22 mouse cellular contexts compared by ENCODE assay signal in the genomic region with DNA sequence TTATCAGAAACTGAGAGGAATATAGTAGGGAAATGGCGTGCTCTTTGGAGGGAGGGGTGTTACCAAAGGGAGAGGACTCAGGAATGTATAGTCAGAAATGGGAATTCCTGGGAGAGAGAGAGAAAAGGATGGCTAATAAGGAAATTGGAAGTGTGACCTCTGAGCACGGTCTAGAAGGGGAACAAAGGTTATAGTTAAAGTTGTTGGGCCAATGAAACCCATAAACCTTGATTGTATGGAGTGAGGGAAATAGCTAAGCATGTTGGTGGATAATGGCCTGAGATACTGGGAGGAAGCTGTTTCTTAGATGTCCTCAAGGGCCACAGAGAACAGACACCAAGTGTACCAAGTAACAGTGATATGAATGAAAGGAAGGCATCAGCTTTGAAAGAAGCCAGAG.
A peak's percentile ranks its signal among the peaks of the same experiment; 100 is the strongest.
DNase-seq lines count a peak whose midpoint lies in the region; ATAC-seq and TF ChIP-seq lines count a peak whose summit lies in the region.
"Had no signal": no experiment of that assay in that cellular context is flagged by ENCODE, and none has a peak within 500 bp of the region (broad histone marks: within the 10 kb centered on the region; RNA-seq: fewer than 3 reads in every experiment).

No protein-coding gene starts in this region.

- no peak overlapping the region for H3K4me3 ChIP-seq in lung, postnatal 0 days (ENCODE audit: low read depth, low read length)
- H3K4me3 ChIP-seq in intestine, embryonic 15.5 days (replicated peaks), result no peak overlapping the region
- no peak overlapping the region for H3K4me3 ChIP-seq in intestine, postnatal 0 days (ENCODE audit: low read depth, low read length)
- no peak overlapping the region for H3K4me3 ChIP-seq in stomach, postnatal 0 days (ENCODE audit: low read depth, low read length)
- H3K4me3 ChIP-seq: embryonic facial prominence, embryonic 13.5 days; embryonic facial prominence, embryonic 15.5 days; erythroblast, embryonic 14.5 days; forebrain, embryonic 10.5 days; forebrain, embryonic 12.5 days had no signal

- no peak for TF ChIP-seq EP300 in lung, postnatal 0 days (IDR thresholded peaks at IDR 0.05)
- no peak for TF ChIP-seq EP300 in stomach, postnatal 0 days (optimal IDR thresholded peaks at IDR 0.05)

- TF ChIP-seq CTCF in lung, postnatal 0 days (IDR thresholded peaks at IDR 0.05), result no peak
- TF ChIP-seq CTCF in intestine, postnatal 0 days (IDR thresholded peaks at IDR 0.05; ENCODE audit: low read depth), result no peak
- TF ChIP-seq CTCF in stomach, postnatal 0 days (IDR thresholded peaks at IDR 0.05; ENCODE audit: low read depth), result no peak

- no peak overlapping the region for H3K4me2 ChIP-seq in lung, postnatal 0 days (replicated peaks; ENCODE audit: low read depth, low read length)
- H3K4me2 ChIP-seq in intestine, embryonic 15.5 days (replicated peaks), result no peak overlapping the region
- no peak overlapping the region for H3K4me2 ChIP-seq in intestine, postnatal 0 days (replicated peaks; ENCODE audit: low read depth)
- H3K4me2 ChIP-seq in stomach, postnatal 0 days (replicated peaks; ENCODE audit: low read depth), result no peak overlapping the region
- H3K4me2 ChIP-seq: embryonic facial prominence, embryonic 13.5 days; embryonic facial prominence, embryonic 15.5 days; forebrain, embryonic 12.5 days had no signal

- no peaks in the 10 kb centered on the region for H3K27me3 ChIP-seq in lung, postnatal 0 days (replicated peaks; ENCODE audit: insufficient read depth, low read length)
- H3K27me3 ChIP-seq in intestine, embryonic 15.5 days (replicated peaks), result no peaks in the 10 kb centered on the region
- no peaks in the 10 kb centered on the region for H3K27me3 ChIP-seq in intestine, postnatal 0 days (replicated peaks; ENCODE audit: control insufficient read depth, insufficient read depth, low read length)
- H3K27me3 ChIP-seq in stomach, postnatal 0 days (ENCODE audit: control insufficient read depth, insufficient read depth, low read length), result no peaks in the 10 kb centered on the region
- H3K27me3 ChIP-seq: embryonic facial prominence, embryonic 13.5 days; embryonic facial prominence, embryonic 15.5 days; forebrain, embryonic 12.5 days had no signal

- H3K4me1 ChIP-seq in lung, postnatal 0 days (ENCODE audit: insufficient read depth, low read depth, low read length), result no peaks in the 10 kb centered on the region
- no peaks in the 10 kb centered on the region for H3K4me1 ChIP-seq in intestine, embryonic 15.5 days (replicated peaks)
- 0 out of 2 replicates have a peak, but pooled peaks cover 6% of the 10 kb centered on the region for H3K4me1 ChIP-seq in intestine, postnatal 0 days (replicated peaks; ENCODE audit: control insufficient read depth, insufficient read depth, low read length)
- H3K4me1 ChIP-seq in stomach, postnatal 0 days (replicated peaks; ENCODE audit: control insufficient read depth, insufficient read depth), result no peaks in the 10 kb centered on the region
- H3K4me1 ChIP-seq: embryonic facial prominence, embryonic 13.5 days; embryonic facial prominence, embryonic 15.5 days; forebrain, embryonic 10.5 days; forebrain, embryonic 12.5 days had no signal

- H3K9me3 ChIP-seq in lung, postnatal 0 days (ENCODE audit: low read length), result no peaks in the 10 kb centered on the region
- H3K9me3 ChIP-seq in intestine, embryonic 15.5 days, result no peaks in the 10 kb centered on the region
- no peaks in the 10 kb centered on the region for H3K9me3 ChIP-seq in intestine, postnatal 0 days (ENCODE audit: control insufficient read depth)
- H3K9me3 ChIP-seq in stomach, postnatal 0 days (ENCODE audit: control insufficient read depth, low read length), result no peaks in the 10 kb centered on the region
- H3K9me3 ChIP-seq: embryonic facial prominence, embryonic 13.5 days; embryonic facial prominence, embryonic 15.5 days; forebrain, embryonic 10.5 days; forebrain, embryonic 12.5 days had no signal

- WGBS in lung, postnatal 0 days, result 77% methylated on average over 2 of the region's 2 CpGs
- 62% methylated on average over 2 of the region's 2 CpGs for WGBS in intestine, embryonic 15.5 days
- WGBS in intestine, postnatal 0 days, result 58% methylated on average over 2 of the region's 2 CpGs
- WGBS in stomach, postnatal 0 days, result 57% methylated on average over 2 of the region's 2 CpGs

- DNase-seq in lung, postnatal 0 days (ENCODE audit: low spot score), result no peak
- DNase-seq in lung, adult 18-20 months, result no peak
- no peak for DNase-seq in stomach, postnatal 0 days (ENCODE audit: low spot score)
- DNase-seq in adrenal gland, postnatal 36 days, result no peak
- DNase-seq in layer of hippocampus, postnatal 10 days (ENCODE audit: low spot score in 2 of 2), result no peak
- DNase-seq in thymus, postnatal 0 days (ENCODE audit: low spot score), result no peak
- DNase-seq: adrenal gland, postnatal 25 days; cerebellum, adult 11 months; cerebellum, adult 2 months; cerebellum, adult 9-10 months; cerebellum, postnatal 10 days; cerebellum, postnatal 25 days; embryo, embryonic 11 days had no signal

- 0 out of 2 replicates have a peak, but pooled peaks have one; percentile 3 for ATAC-seq in lung, postnatal 0 days
- ATAC-seq in intestine, embryonic 15.5 days, result peak; percentile 65
- ATAC-seq in intestine, postnatal 0 days, result peak; percentile 79
- ATAC-seq in stomach, postnatal 0 days (ENCODE audit: low FRiP score, low TSS enrichment), result peak; percentile 70; the same call in 1 of the 2 replicates
- ATAC-seq: forebrain, embryonic 14.5 days; forebrain, embryonic 16.5 days had no signal

- H3K36me3 ChIP-seq in lung, postnatal 0 days (ENCODE audit: insufficient read depth, low read length), result no peaks in the 10 kb centered on the region
- no peaks in the 10 kb centered on the region for H3K36me3 ChIP-seq in intestine, embryonic 15.5 days
- H3K36me3 ChIP-seq in intestine, postnatal 0 days (ENCODE audit: control insufficient read depth, insufficient read depth), result no peaks in the 10 kb centered on the region
- H3K36me3 ChIP-seq in stomach, postnatal 0 days (ENCODE audit: control insufficient read depth, insufficient read depth, low read length), result no peaks in the 10 kb centered on the region
- H3K36me3 ChIP-seq: embryonic facial prominence, embryonic 13.5 days; embryonic facial prominence, embryonic 15.5 days; forebrain, embryonic 10.5 days; forebrain, embryonic 12.5 days had no signal

- no peak overlapping the region for H3K9ac ChIP-seq in lung, postnatal 0 days (replicated peaks; ENCODE audit: low read depth)
- no peak overlapping the region for H3K9ac ChIP-seq in intestine, embryonic 15.5 days
- no peak overlapping the region for H3K9ac ChIP-seq in intestine, postnatal 0 days (ENCODE audit: low read depth, low read length)
- H3K9ac ChIP-seq in stomach, postnatal 0 days (ENCODE audit: low read length), result no peak overlapping the region
- H3K9ac ChIP-seq: embryonic facial prominence, embryonic 13.5 days; embryonic facial prominence, embryonic 15.5 days; forebrain, embryonic 12.5 days had no signal

- H3K27ac ChIP-seq in lung, postnatal 0 days (ENCODE audit: low read length), result peak overlapping the region; percentile 47; the same call in 1 of the 2 replicates
- no peak overlapping the region for H3K27ac ChIP-seq in intestine, embryonic 15.5 days
- H3K27ac ChIP-seq in intestine, postnatal 0 days (ENCODE audit: low read depth, low read length), result no peak overlapping the region; the same call in 1 of the 2 replicates
- H3K27ac ChIP-seq in stomach, postnatal 0 days (replicated peaks), result no peak overlapping the region
- H3K27ac ChIP-seq: embryonic facial prominence, embryonic 13.5 days; embryonic facial prominence, embryonic 15.5 days; forebrain, embryonic 10.5 days; forebrain, embryonic 12.5 days had no signal

Comparison
In these comparisons a context has a peak if more than half of its experiments do, and no peak if none do; other contexts are left out.
1. ATAC-seq: peak in every context shown above with its lines; median percentile 79 in intestine, postnatal 0 days; 70 in stomach, postnatal 0 days; 65 in intestine, embryonic 15.5 days; 3 in lung, postnatal 0 days.